Mouse (Mus musculus) kidney, adult 8-10 months (tissue): ENCODE results near the gene Zfp423.

Source experiments
- DNase-seq, 2 experiments: peaks; one replicate each; pipeline ENCODE4 v3.0.0; 2022

The Zfp423 gene

DNA sequence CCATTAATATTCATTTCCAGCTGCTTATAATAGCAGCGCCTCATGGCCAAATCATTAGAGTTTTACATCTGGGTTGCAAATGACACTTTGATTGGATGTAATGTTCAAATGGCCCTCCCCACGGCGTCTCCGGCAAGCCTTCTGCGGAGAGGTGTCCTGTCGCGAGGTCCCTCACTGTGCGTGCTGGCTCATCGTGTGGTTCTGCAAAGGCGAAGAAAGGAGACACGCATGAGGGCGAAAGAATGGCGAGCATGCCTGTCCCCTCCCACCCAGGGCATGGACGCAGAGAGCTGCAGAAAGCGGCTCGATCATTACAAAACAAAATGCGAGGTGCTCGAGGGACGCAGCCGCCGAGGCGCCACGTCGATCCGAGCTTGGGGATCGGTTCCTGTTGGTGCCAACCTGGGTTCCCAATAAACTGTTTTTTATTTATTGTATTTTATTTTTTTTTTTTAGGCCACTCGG, 297.1 kb downstream of the Zfp423 start:
- no peak for DNase-seq

DNA sequence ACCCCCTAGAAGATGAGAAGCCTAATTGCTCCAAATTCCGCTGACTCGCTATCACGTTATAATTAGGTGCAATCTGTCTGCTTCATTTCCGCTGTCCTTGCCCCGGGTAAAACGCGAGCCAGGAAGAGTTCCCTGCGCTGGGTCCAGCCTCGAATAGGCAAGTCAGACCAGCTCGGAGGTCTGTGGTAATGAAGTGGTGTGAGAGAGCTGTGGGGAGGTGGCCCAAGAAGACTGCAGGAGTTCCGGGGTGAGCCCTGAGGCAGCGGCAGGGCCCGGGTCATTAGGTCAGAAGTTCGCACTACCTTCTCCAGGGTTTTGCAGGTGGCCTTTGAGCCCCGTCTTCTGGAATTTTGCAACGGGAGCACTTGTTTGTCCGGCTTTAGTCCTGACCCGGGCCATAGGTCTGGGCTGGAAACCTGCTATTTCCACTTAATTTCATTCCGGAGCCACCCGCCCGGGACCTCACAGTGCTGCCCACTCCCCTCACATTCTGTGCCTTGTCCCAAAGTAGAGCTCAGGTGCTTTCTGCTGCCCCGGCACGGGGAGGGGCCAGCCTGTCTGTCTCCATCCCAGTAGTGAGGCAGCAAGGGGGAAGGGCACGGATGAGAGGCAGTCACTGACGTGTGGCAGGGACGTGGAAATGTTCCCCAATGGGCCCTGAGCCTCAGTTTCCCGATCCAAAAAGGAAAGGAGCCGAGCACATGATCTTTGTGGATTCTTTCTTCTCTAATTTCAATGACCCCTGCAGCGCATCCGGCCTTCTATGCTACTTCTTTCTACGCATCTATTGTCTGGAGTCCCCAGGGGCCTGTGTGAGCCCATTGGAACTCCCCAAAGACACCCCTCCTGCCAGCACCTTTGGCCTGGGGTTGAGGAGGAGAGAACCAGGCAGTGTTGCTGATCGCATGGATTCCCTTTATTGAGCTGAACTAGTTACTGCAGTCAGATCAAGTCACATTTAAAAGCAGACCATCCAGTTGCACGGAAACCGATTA, 298.2 kb downstream of the Zfp423 start:
- DNase-seq = no peak

DNA sequence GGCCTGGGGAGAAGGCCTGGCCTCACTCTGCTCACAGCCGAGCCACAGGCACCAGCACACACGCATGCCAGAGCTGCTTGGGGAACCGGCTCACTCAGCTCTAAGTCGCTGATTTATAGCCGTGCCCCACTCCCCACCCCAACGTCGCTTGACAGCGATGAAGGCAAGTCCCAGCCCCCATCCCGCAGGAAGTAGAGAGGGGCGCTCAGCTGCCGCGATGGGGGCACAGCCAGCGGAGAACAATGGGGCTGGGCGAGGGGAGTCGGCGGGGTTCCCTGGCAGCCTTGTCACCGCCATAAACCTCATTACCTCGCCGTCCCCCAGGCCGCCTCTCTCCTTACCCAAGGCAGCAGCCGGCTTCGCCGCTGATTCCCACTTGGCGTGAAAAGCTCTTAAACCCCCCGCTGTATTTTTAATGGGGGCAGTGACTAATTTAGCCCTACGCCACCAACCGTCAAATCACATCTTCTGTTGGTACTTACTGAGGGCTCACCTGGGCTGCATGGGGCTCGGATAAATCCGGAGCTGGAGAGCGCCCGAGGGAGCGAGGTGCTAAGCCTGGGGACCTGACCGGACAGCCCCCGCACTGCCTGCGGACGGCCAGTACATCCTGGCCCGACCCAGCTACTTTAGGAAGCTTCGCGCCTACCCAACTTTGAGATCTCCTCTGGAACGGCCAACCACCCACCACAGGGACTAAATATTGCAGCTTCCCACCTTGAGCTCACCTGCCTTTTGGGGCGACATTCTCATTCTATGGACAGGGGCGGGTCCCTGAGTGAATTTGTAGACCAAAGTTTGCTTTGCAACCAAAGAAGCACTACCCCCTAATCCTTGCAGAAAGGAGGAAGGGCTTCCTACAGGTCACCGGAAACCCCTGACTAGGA, 299.1 kb downstream of the Zfp423 start:
- DNase-seq = no peak

DNA sequence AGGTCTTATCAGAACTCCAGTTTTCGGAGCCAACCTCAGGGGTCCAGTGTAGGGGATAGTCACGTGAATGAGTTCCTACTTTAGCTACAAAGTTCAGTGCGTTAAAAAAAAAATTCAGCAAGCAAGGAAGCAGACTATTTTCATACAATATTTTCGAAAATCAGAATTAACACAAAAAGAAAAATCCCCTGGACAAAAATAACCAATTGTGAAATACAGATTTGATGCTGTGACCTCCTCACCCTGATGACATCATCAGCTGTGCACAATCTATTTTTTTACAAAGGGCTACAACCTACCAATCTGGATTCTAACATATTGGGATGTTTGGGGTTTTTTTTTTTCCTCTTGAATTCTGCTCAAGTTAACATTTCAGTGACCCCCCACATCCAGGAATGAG, 301.9 kb downstream of the Zfp423 start:
- no peak for DNase-seq

DNA sequence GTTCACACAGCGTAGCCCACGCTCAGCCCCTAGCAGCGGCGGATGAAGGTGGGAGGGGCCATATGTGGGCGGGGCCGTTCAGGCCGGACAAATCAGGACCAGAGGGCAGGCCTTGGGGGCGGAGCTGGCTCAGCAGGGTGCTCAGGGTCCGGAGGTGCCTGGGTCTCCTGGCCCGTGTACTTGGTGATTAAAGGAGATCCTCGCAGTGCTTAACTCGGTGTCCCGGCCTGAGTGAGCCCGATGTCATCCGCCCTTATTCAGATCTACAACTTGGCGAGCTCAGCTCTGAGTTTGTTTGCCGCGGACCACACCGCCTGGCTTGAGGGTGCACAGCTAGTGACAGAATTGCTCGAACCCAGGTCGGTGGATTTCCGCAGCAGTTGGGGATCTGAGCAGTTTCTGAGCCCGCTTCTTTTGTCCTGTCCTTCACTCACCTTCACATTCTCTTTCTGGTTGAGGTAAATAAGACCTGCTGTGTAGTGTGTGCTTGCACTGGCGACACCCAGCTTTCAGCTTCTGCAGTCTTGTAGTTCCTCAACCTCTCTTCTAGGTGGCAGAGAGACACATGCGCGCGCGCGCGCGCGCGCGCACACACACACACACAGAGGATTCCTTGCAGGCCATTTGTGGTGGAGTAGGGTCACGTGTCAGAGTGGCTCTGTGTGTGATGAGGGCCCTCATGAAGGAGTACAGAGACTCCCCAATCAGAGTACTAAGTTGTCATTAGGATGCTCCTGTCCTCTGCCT, 302.7 kb downstream of the Zfp423 start:
- DNase-seq = peak; percentile 39 to 54

DNA sequence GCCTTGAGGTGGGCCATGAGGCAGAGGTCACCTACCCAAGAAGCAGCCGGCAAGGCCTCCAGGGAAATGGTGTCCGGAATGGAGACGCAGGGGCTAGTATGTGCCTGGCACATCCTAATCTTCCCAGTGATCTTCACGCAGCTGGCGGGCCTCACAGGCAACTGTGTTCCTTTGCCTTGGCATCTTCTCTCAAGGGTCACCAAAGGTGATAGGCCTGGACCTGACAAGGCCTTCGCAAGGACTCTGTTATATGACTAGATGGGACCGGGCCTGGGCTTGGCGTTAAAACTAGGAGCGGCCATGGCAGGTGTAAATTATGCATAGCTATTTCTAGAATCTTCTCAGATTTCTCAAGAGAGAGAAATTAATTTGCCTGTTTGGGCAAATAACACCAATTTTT, 303.4 kb downstream of the Zfp423 start:
- no peak for DNase-seq

DNA sequence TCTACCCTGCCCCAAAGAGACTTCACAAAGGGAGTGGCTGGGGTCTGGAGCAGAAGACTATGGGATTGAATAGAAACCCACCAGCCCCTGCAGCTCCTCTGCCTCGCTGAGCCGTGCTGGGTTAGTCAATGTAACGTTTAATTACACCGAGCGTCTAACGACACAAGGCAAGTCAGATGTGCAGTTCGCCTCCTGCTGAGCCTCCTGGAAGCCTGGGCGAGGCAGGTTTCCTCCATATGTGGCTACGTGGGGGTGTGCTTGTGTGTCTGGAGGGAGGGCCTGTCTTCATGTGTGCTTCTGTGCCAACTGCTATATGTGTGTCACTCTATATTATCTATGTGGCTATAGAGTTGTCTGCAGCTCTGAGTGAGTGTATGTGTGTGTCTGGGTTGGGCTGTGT, 311.6 kb downstream of the Zfp423 start:
- no peak for DNase-seq

DNA sequence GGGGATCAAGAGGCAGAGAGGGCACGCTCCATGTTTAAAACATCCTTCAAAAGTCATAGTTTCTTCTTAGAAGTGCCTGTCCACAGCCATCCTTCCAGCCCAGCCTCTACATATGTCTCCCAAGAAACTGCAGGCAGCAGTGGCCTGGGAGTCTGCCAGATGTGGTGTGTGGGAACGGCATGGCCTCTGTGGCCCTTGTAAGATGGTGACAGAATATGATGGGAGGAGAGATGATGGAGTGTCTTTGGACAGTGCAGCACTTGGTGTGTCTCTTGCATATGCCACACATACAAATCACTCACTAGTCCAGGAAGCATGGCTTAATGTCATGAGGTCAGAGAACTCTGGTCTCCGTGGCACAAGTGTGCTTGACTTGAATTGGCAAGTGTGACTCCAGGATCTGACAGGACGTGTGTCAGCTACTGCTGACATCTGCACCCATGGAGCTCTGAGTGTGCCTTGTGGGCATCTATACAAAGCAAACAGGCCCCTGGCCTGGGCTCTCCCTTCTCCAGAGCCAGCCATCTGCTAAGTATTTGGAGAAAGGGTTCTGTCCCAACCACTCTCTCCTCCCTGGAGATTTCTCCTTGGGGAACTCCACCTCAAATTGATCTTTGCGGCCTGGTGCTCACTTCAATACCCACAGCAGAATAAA, 313.4 kb downstream of the Zfp423 start:
- no peak for DNase-seq

DNA sequence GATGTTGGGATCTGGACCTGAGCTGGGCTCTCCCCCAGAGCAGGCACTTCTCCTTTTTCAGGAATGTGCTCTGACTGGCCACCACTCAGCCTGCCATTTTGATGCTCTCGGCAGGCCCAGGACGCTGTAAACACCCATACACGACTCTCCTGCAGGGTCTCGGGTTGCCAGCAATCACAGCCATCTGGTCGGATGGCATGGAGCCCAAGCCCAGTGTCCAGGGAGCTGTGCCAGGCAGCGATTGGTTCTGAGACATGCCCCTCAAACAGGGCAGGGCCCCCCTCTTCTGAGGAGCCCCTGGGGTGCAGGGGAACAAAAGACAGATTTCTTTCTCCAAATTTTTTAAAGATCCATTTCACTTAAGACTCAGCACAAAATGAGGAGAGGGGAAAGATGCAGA, 314.0 kb downstream of the Zfp423 start:
- DNase-seq = no peak

DNA sequence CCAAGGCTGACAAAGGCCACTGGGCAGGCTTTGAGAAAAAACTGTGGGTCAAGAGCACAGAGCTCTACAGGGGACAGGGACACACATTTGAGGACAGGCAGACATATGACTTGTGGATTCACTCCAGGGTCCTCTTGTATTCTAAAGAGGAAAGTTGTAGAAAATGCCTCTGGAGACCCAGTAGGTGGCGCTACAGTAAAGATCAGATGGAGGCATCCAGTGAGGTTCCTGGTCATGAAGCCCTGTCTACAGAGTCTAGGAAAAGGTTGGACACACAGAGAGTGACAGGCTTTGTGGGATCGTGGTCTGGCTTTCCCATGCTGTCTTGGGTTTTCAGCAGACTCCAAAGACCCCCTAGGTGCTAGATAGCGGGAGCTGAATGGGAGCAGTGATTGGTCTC, 318.5 kb downstream of the Zfp423 start:
- no peak for DNase-seq

DNA sequence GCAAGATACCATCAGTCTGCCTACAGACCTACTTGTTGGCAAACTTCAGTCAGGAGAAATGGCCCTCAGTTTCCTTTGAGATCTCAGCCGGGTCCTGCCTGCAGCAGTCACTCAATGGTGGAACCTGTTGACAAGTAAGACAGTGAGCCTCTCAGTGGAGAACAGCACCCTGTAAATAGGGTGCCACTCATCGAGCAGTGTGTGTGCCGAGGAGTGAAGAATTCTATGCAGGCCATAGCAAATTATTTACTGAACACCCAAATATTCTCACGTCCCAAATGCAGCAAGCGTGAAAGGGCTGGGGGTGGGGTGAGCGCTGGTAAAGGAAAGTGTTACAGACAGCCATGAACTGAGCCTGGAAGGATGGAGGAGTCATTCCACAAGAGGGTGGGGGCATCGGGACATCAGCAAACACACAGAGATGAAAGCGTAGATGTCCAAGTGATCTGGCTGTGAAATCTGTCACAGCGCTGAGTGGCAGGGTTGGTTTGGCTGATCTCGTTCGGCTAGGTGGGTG, 323.1 kb downstream of the Zfp423 start:
- DNase-seq = peak in 1 of 2 experiments; percentile 9

DNA sequence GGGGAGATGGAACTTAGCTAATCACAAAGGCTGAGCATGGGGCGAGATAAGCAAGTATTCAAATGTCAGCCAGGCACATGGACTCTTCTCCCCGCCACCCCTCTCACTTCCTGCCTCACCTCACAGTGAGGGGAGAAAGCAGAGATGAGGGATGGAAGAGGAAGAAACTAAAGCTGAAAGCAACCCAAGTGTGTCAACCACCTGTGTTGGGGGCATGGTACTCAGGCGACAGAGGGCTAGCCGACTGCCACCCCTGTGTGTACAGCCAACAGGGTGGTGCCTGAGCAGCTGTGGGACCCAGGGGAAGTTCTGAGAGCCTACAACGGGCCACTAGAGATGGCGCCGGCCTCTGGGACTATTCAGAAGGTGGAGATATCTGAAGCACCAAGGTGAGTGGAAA, 327.6 kb downstream of the Zfp423 start:
- no peak for DNase-seq

DNA sequence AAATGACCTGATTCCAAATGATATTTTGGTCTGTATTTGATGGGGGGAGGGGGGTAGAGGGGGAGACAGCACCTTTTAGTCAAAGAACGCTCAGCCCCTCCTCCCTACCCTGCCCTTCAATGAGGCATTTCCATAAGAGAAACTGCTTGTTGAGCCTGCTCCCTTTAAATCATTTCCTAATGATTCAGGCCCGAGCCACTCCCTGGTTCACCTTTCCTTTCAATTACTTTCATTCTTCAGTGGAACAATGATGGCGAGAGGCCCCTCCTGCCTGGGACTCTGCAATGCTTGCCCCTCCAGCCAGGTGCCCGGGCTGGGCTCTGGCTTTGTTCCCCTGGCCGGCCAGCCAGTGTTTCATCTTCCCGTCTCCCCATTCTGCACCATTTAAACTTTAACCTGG, 329.7 kb downstream of the Zfp423 start:
- no peak for DNase-seq

DNA sequence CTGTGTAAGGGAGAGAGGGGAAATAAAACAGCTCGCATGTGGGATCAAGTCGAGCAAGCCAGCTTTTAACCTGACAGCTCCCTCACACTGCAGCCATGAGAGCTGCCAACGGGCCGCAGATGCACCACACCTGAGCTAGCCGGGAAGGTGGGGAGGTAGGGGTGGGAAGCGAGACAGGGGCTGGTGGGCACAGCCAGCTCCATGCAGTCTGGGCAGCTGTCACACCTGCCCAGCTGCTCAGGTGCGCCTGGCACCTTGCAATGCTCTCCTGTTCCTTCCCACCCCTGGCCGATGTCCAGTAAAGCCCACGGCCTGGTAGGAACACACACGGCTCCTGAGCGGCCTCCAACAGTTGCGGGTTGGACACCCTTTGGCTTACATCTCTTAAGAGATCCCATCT, 338.2 kb downstream of the Zfp423 start:
- no peak for DNase-seq

DNA sequence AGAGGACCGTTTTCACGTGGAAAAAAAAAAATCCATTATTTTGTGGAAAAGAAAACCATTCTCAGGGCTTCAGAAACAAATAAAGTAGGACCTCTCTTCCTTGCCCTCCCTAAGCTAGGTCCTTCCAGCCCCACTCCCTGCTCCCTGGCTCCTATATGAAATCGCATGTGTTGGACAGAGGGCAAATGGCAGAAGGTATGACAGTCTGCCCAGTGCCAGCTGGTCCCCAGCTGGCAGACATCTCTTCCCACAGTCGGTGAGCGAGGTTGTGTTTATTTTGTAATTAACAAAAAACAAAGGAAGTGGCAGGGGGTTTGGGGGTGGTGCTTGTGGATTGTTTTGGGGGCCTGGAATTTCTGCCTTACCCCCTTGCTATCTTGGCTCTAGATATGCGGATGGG, 339.2 kb downstream of the Zfp423 start:
- no peak for DNase-seq

DNA sequence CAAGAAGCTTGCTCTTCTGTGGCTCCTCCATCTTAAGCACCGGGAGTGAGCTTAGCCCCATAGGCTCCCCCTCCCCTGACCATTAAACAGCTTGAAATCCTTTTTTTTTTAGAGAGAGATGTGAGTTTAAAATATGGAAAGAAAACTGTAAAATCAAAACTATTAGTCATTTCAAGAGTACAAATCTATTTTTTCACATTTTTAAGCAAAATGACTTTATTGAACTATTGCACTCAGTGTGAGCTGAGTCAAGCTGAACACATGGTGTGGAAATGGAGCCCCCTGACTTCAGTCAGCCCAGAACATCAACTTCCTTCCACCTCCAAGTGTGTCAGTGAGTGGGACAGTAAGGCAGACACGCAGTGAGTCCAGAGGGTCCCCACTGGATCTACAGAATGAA, 339.9 kb downstream of the Zfp423 start:
- no peak for DNase-seq

DNA sequence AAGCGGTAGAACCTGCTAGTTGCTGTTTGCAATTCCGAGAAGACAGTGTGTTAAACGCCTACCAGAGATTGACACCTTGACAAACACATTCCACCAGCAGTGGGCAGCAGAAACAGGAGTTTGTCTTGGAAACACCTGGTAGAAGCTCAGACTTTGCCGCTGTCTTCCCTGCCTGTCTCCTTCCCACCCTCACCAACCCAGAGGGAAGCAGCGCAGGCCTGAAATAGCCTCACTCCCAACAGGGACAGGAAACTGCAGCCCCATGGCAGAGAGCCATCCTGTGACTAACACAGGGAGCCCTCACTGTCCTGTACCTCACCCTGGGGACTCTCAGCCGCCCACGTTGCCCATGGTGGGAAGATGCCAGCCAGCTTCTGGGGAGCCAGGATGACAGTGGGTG, 340.3 kb downstream of the Zfp423 start:
- peak in 1 of 2 experiments; percentile 1 for DNase-seq

DNA sequence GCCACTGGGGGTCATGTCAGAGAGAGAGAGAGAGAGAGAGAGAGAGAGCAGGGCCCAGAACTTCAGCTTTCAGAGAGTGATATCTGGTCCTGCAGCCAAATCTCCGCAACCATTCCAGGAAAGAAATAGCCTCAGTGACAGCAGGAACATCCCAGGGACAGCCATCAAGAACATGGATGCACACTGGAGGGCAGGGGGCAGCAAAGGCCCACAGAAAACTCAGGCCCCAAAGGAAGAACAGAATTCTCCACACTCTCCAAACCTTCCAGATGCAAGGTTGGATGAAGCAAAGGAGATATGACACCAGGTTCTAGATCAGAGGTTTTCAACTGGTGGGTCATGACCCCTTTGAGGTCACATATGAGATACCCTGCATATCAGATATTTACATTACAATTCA, 345.7 kb downstream of the Zfp423 start:
- DNase-seq = no peak
